Mouse (Mus musculus) heart, embryonic 12.5 days (tissue): ENCODE results near the gene Sema6b. TPM values are rescaled to one million over a fixed set of nuclear protein-coding genes. Genes with fewer than 3 reads are reported as not detected.

Source experiments
- ATAC-seq: fragments of 200-750 bp; cut with Nextera tagmentation; 2 replicates; pipeline ENCODE4 v1.8.0; 2017; ENCODE audit warnings: moderate TSS enrichment, moderate library complexity; ENCODE audit not compliant: insufficient number of reproducible peaks, low FRiP score
- H3K27ac ChIP-seq: fragments of 300-500 bp; sonication (generic); 2 replicates; pipeline ENCODE4 v1.5.1; 2016; ENCODE audit warnings: mild to moderate bottlenecking, moderate library complexity; ENCODE audit not compliant: poor library complexity, severe bottlenecking
- H3K27me3 ChIP-seq: fragments of 300-500 bp; sonication (generic); replicated peaks from 2 replicates; pipeline ENCODE4 v1.6.1; 2016; ENCODE audit warnings: mild to moderate bottlenecking, moderate library complexity
- H3K36me3 ChIP-seq: fragments of 300-500 bp; sonication (generic); 2 replicates; pipeline ENCODE4 v1.6.1; 2016; ENCODE audit warnings: mild to moderate bottlenecking, moderate library complexity
- H3K4me1 ChIP-seq: fragments of 300-500 bp; sonication (generic); replicated peaks from 2 replicates; pipeline ENCODE4 v1.6.1; 2016; ENCODE audit warnings: mild to moderate bottlenecking
- H3K4me2 ChIP-seq: fragments of 300-500 bp; sonication (generic); 2 replicates; pipeline ENCODE4 v1.6.1; 2016; ENCODE audit warnings: mild to moderate bottlenecking, moderate library complexity
- H3K4me3 ChIP-seq: fragments of 300-500 bp; sonication (generic); 2 replicates; pipeline ENCODE4 v1.5.1; 2016; ENCODE audit warnings: mild to moderate bottlenecking
- H3K9ac ChIP-seq: fragments of 300-500 bp; sonication (generic); 2 replicates; pipeline ENCODE4 v1.6.1; 2016; ENCODE audit warnings: mild to moderate bottlenecking, moderate library complexity
- H3K9me3 ChIP-seq: fragments of 300-500 bp; sonication (generic); replicated peaks from 2 replicates; pipeline ENCODE4 v1.6.1; 2016; ENCODE audit warnings: mild to moderate bottlenecking, moderate library complexity
- WGBS: fragments of 180-500 bp; shearing (Covaris S2); methylation state at CpG from one replicate; pipeline ENCODE4 v1.1.7; 2016; 5-methylcytosine and 5-hydroxymethylcytosine counted together
- polyA plus RNA-seq: library from polyadenylated mRNA; unstranded; fragments of >200 nt; fragmentation: Nextera tagmentation; extraction: Ambion mirVana; gene quantifications from 2 replicates; pipeline ENCODE4 v1.2.1, GENCODE M21; 2016

The Sema6b gene
- polyA plus RNA-seq, 1 experiment from 2014 or later = 0.57 TPM

GRCm38 (mm10) chr17:56165671-56166070, 25.5 kb upstream of the Sema6b start:
- Histone ChIP-seq H3K4me1 (peaks cover 30% of the 10 kb centered on the region), H3K27me3 (0 out of 2 replicates have a peak, but pooled peaks cover 6% of the 10 kb centered on the region), H3K36me3 (no peaks in the 10 kb centered on the region), H3K4me2 (no peak overlapping the region), H3K27ac (no peak overlapping the region), H3K4me3 (no peak overlapping the region), H3K9me3 (no peaks in the 10 kb centered on the region), H3K9ac (no peak overlapping the region; the same call in 1 of the 2 replicates)
- 66% methylated on average over 11 of the region's 11 CpGs for WGBS
- no peak for ATAC-seq

DNA sequence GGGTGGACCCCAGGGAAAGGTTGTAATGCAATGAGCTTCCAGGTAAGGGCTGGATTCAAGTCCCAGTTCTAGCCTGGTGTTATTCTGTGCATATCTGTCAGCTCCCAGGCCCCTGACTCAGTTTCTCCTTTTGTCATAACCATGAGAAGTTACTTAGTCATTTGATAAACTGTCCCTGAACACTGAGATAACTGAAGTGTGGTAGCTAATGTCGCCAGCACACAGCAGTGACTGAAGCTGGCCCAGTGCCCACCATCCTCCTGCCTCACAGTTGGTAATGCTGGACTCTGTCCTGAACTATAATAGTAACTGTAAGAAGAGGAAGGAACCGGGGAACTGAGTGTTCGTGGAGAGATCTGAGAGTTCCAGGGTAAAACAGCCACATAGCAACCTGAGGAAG, 24.4 kb upstream of the Sema6b start:
- Histone ChIP-seq H3K27ac (no peak overlapping the region), H3K27me3 (peaks cover 11% of the 10 kb centered on the region; the same call in 1 of the 2 replicates), H3K4me1 (peaks cover 22% of the 10 kb centered on the region), H3K4me2 (no peak overlapping the region), H3K36me3 (no peaks in the 10 kb centered on the region), H3K9me3 (no peaks in the 10 kb centered on the region), H3K9ac (no peak overlapping the region), H3K4me3 (no peak overlapping the region)
- WGBS = 65% methylated on average over 3 of the region's 3 CpGs
- ATAC-seq = no peak

GRCm38 (mm10) chr17:56163523-56164102, 23.5 kb upstream of the Sema6b start:
- H3K9ac ChIP-seq = no peak overlapping the region

DNA sequence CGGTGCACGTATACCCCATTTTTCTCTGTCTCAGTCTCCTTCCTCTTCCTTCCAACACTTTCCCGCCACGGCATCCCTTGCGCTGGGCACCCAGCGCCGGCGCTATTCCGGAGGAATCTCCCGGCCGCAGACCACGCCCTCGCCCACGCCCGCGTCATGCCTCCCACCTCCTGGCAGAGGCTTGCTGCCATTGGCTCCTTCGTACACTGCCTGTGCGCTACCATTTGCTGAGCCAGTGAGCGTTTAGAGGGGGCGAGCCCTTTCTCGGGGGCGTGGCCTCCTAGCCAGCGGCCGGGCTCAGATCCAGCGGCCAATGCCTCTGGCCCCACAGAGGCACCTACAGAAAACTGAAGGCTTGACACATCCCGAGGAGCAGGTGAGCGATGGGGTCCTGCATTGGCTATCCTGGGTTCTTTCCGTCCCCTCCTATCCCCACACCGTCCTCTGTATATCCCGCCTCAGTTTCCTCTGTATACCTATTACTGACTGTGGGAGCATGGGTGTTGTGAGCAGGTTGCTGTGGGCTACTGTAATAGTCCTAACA, 22.2 kb upstream of the Sema6b start, which contains the start of gene Tnfaip8l1:
TSS of gene Tnfaip8l1 (plus strand) at position 247 of the 544 bp plus-strand sequence.
- peak within 1 kb of the TSS; percentile 77 for H3K4me2 ChIP-seq
- no peak within 1 kb of the TSS for H3K27ac ChIP-seq
- H3K4me3 ChIP-seq = peak within 1 kb of the TSS; percentile 43
- H3K4me1 ChIP-seq = peaks cover 22% of the 10 kb centered on the region
- no peaks in the 10 kb centered on the region for H3K9me3 ChIP-seq
- H3K27me3 ChIP-seq = peaks cover 33% of the 10 kb centered on the region
- ATAC-seq = peak; percentile 96
- no peaks in the 10 kb centered on the region for H3K36me3 ChIP-seq
- H3K9ac ChIP-seq = peak within 1 kb of the TSS; percentile 62
- 1% methylated on average over 30 of the region's 30 CpGs for WGBS

More at GRCm38 (mm10) chr17:56163523-56164102, 23.5 kb upstream of the Sema6b start:
- Histone ChIP-seq H3K27ac (no peak overlapping the region), H3K36me3 (no peaks in the 10 kb centered on the region), H3K4me3 (peak overlapping the region; percentile 43; the same call in 1 of the 2 replicates), H3K27me3 (peaks cover 20% of the 10 kb centered on the region), H3K4me2 (peak overlapping the region; percentile 77), H3K9me3 (no peaks in the 10 kb centered on the region), H3K4me1 (peaks cover 22% of the 10 kb centered on the region)
- no peak for ATAC-seq
- WGBS = 68% methylated on average over 6 of the region's 6 CpGs

DNA sequence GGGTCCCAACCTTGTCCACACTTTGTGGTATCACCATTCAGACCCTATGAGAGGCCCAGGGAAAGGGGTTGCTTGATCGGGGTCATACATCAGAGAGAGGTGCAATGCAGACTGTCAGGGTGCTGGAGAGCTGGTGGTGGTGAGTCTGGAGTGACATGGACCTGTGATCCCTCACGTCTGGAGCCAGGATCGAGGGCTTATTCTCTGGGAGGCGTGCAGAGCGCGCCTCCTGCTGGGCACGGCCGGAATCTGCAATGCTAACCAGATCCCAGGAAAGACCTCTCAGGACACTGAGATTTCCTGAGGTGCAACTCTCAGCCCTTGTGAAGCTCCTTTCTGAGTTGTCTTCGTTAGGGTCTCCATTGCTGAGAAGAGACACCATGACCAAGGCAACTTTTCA, 19.6 kb upstream of the Sema6b start:
- Histone ChIP-seq H3K9ac (no peak overlapping the region), H3K36me3 (no peaks in the 10 kb centered on the region), H3K4me2 (no peak overlapping the region), H3K4me3 (no peak overlapping the region), H3K9me3 (no peaks in the 10 kb centered on the region), H3K27me3 (peaks cover 59% of the 10 kb centered on the region), H3K27ac (no peak overlapping the region), H3K4me1 (peaks cover 22% of the 10 kb centered on the region)
- ATAC-seq = no peak
- under 1% methylated on average over 9 of the region's 9 CpGs for WGBS

- Histone ChIP-seq H3K36me3 (no peaks in the 10 kb centered on the region), H3K27ac (no peak overlapping the region), H3K4me3 (no peak overlapping the region), H3K4me2 (no peak overlapping the region), H3K4me1 (peaks cover 10% of the 10 kb centered on the region), H3K9me3 (no peaks in the 10 kb centered on the region), H3K9ac (no peak overlapping the region), H3K27me3 (peaks cover 94% of the 10 kb centered on the region)
- ATAC-seq = no peak; the same call in 1 of the 2 replicates
- WGBS = 32% methylated on average over 9 of the region's 9 CpGs
Observed at GRCm38 (mm10) chr17:56153643-56154042, 13.5 kb upstream of the Sema6b start.

DNA sequence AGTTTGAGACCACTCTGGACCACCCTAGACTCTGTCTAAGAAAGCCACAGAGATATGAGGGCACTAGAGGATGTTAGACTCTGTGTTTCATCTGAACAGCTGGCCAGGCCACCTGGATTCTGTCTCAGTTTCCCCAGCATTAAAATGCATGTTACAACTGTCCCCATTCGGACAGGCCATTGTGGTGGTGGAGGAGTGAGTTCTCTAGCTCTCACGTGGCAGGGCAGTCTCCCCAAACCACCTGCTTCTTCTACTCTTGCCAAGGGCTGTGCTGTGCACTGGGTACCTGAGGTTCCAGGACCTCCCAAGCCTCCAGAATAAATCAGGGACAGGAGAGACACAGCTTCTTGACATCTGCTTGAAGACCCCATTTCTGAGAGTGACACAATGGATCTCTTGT, 9.8 kb upstream of the Sema6b start:
- Histone ChIP-seq H3K9ac (no peak overlapping the region), H3K27ac (no peak overlapping the region), H3K4me2 (no peak overlapping the region), H3K4me1 (peaks cover 11% of the 10 kb centered on the region), H3K36me3 (no peaks in the 10 kb centered on the region), H3K4me3 (no peak overlapping the region), H3K27me3 (peaks cover 94% of the 10 kb centered on the region), H3K9me3 (no peaks in the 10 kb centered on the region)
- 42% methylated on average over 2 of the region's 2 CpGs for WGBS
- no peak for ATAC-seq

DNA sequence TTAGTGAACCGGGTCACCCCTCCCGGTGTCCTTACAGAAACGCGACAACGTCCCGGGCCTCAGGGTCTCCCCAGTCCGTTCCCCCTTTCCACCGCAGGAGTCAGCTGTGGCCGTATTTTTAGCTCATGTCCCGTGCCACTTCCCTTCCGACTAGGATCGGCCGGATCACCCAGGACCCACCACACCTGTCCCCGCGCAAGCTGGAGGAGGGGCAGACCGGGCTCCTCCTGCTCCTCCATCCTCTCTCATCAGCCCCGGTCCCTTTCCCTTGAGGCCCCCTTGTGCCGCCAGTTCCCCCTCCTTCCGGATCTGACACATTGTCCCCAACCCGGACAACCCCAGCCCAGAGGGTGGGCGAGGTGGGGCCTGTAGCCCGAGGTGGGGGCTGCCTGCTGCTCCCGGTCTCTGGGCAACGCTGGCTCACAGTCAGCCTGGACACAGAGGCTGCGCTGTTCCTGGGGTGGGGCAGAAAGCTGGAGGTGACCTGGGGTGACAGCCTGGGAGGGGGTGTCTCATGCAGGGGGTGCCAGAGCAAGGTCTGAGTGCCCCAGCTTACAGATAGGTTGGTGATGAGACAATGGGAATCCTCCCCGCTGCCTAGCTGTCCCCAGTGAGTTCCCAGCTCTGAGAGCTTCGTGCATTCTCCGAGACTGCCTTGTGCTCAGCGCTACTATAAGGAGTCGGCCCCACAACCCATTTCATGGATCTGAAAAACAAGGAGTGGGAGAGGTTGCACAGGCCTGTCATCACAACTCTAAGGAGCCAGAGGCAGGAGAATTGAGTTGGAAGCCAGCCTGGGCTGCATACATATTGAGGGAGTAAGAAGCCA, 8.9 kb upstream of the Sema6b start:
- H3K4me1 ChIP-seq = peaks cover 11% of the 10 kb centered on the region
- H3K4me3 ChIP-seq = 0 out of 2 replicates have a peak overlapping the region, but pooled peaks have one; percentile 9
- H3K9me3 ChIP-seq = no peaks in the 10 kb centered on the region
- peak overlapping the region; percentile 39 for H3K4me2 ChIP-seq
- H3K36me3 ChIP-seq = no peaks in the 10 kb centered on the region
- ATAC-seq = peak; percentile 16; the same call in 1 of the 2 replicates
- no peak overlapping the region for H3K27ac ChIP-seq
- peaks cover 94% of the 10 kb centered on the region for H3K27me3 ChIP-seq
- H3K9ac ChIP-seq = peak overlapping the region; percentile 26; the same call in 1 of the 2 replicates
- 3% methylated on average over 30 of the region's 30 CpGs for WGBS

- Histone ChIP-seq H3K9me3 (no peaks in the 10 kb centered on the region), H3K27me3 (peaks cover 95% of the 10 kb centered on the region), H3K27ac (no peak overlapping the region), H3K4me1 (peaks cover 5% of the 10 kb centered on the region), H3K4me2 (peak overlapping the region; percentile 39; the same call in 1 of the 2 replicates), H3K36me3 (no peaks in the 10 kb centered on the region), H3K4me3 (no peak overlapping the region), H3K9ac (no peak overlapping the region)
- WGBS = 16% methylated on average over 9 of the region's 9 CpGs
- no peak for ATAC-seq
Observed at GRCm38 (mm10) chr17:56148280-56148679, 8.1 kb upstream of the Sema6b start.

- Histone ChIP-seq H3K9ac (no peak overlapping the region), H3K9me3 (no peaks in the 10 kb centered on the region), H3K36me3 (no peaks in the 10 kb centered on the region), H3K4me1 (peaks cover 6% of the 10 kb centered on the region), H3K4me3 (no peak overlapping the region), H3K27me3 (peaks cover 96% of the 10 kb centered on the region), H3K4me2 (no peak overlapping the region), H3K27ac (no peak overlapping the region)
- 45% methylated on average over 12 of the region's 12 CpGs for WGBS
- no peak for ATAC-seq
Observed at GRCm38 (mm10) chr17:56147420-56147819, 7.3 kb upstream of the Sema6b start.

GRCm38 (mm10) chr17:56146131-56146530, 6.0 kb upstream of the Sema6b start:
- Histone ChIP-seq H3K9me3 (no peaks in the 10 kb centered on the region), H3K4me3 (no peak overlapping the region), H3K36me3 (no peaks in the 10 kb centered on the region), H3K27ac (no peak overlapping the region), H3K9ac (no peak overlapping the region), H3K4me1 (peaks cover 18% of the 10 kb centered on the region), H3K27me3 (peaks cover 100% of the 10 kb centered on the region), H3K4me2 (no peak overlapping the region)
- no peak for ATAC-seq
- 18% methylated on average over 9 of the region's 9 CpGs for WGBS
